Mouse (Mus musculus) gastrocnemius, postnatal 36 days (tissue): Measurements from ENCODE around the gene Iqgap2. TPM values are rescaled to one million over a fixed set of nuclear protein-coding genes. Genes with fewer than 3 reads are reported as not detected.

Experiments
- DNase-seq, 2 experiments: peaks; one replicate each; pipeline ENCODE4 v3.0.0; 2022
- intact Hi-C: fragments of 180-260 bp; cut with DNase I; formaldehyde crosslinking; loops from one replicate; pipeline ENCODE4 v1.15.1; 2025
- total RNA-seq, 2 experiments: library from RNA; stranded (reverse); gene quantifications; 2 replicates each; pipeline ENCODE4 v1.2.3; 2021

Iqgap2 gene
- total RNA-seq, 2 experiments from 2014 or later: 1.3 to 1.6 TPM

GRCm38 (mm10) chr13:95604288-95604687 is 287.4 kb downstream of the Iqgap2 start:
- no peak for DNase-seq
- intact Hi-C loops: no loop called here

- intact Hi-C loops: no loop called here
- DNase-seq: no peak
Observed at GRCm38 (mm10) chr13:95599833-95600359, 291.8 kb downstream of the Iqgap2 start.

GRCm38 (mm10) chr13:95598232-95598920 is 293.3 kb downstream of the Iqgap2 start:
- DNase-seq: no peak
- intact Hi-C loops: no loop called here

GRCm38 (mm10) chr13:95597578-95597977 is 294.1 kb downstream of the Iqgap2 start:
- DNase-seq: no peak
- intact Hi-C loops: no loop called here

GRCm38 (mm10) chr13:95596689-95597088 is 295.0 kb downstream of the Iqgap2 start:
- intact Hi-C loops: no loop called here
- no peak for DNase-seq

DNA sequence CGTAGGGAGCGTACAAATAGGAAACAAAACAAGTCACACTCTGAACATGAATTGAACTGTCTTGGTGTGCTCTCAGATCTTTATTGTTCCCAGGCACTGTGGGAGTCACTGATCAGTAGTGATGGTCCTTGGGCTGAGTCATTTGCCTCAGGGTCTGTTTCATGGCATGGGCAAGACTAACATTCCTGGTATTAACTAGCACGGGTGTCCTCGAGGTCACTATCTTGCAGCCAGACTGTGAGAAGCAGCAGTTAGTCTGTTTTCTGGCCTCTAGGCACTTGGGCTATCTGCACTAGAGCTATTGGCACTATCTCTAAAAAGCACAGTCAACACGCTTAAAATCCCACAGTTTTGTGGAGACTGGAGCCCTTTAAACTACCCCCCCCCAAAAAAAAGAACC is 295.8 kb downstream of the Iqgap2 start:
- no peak for DNase-seq
- intact Hi-C loops: no loop called here

DNA sequence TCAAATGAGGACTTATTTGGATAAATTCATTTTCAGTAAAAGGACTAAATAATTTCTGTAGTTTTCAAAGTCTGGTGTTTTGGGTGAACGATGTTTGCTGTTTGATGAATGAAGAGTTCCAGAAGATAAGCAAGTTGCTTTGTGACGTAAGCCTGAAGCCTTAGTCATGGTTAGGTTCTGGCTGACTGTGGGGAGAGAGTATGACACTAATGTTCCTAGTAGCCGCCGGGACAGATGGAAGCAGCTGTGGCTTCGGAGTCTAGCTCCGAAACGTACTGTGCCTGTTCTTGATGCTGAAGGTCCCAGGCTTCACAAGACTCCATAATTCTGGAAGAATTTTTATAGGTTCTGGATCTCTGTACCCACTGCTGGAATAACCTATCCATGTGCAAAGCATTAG is 296.3 kb downstream of the Iqgap2 start:
- no peak for DNase-seq
- intact Hi-C loops: no loop called here

GRCm38 (mm10) chr13:95592860-95593259 is 298.9 kb downstream of the Iqgap2 start:
- intact Hi-C loops: no loop called here
- no peak for DNase-seq

GRCm38 (mm10) chr13:95591606-95592005 is 300.1 kb downstream of the Iqgap2 start:
- DNase-seq: no peak
- intact Hi-C loops: no loop called here

DNA sequence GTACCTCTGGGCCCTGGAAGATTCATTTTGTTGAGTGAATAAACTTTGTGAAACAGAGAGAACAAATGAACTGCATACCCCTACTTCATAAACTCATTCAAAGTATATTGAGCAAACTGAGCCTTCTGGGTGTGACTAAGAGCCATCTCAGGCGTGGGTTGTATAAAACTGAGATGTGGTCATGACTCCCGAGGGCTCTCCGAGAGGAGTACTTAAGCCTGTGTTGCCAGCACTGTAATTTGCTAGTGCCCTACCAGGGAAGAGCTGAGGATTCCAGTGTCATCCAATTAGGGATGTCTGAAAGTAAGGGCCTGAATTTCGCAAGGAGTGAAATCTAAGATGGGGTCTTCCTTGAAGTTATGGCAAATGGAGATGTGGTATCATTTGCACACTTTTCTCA is 304.1 kb downstream of the Iqgap2 start:
- no peak for DNase-seq
- intact Hi-C loops: no loop called here

- DNase-seq: no peak
- intact Hi-C loops: no loop called here
Observed at GRCm38 (mm10) chr13:95584898-95585297, 306.8 kb downstream of the Iqgap2 start.

GRCm38 (mm10) chr13:95583237-95584189 is 308.2 kb downstream of the Iqgap2 start:
- intact Hi-C loops: no loop called here
- DNase-seq: no peak

- intact Hi-C loops: no loop called here
Observed at GRCm38 (mm10) chr13:95581850-95582249, 309.9 kb downstream of the Iqgap2 start.

DNA sequence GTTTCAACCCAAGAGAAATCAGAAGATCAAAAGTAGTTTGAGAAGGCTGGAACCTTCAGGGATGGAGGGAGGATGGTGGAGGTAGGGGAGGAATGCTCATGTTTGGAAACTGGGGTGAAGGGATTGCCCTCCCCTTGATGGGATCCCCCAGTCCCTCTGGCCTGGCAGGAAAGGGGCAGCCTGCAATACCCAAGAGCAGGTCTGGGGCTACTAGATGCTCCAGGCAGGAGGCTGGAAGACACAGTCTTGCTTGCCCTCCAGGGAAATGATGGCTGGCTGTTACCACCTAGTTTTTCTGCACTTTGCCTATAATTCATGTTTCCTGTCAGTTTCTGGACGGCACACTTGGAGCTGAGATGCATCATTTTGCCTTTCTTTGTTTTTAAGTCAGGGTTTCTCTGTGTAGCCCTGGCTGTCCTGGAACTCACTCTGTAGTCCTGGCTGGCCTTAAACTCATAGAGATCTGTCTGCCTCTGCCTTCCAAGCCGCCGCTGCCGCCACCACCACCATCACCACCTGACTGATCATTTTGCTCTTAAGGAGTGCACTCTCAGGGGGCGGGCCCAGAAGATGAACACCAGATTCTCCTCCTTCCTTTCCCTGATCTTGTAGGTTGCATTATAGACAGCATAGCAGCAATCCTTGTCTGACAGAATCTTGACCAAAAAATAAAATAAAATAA is 313.6 kb downstream of the Iqgap2 start:
- DNase-seq: no peak
- intact Hi-C loops: no loop called here

More at GRCm38 (mm10) chr13:95581850-95582249, 309.9 kb downstream of the Iqgap2 start:
- no peak for DNase-seq

Other genes starting within 250 kb of the Iqgap2 start
- gene F2rl2, start 195.1 kb downstream of the Iqgap2 start, total RNA-seq: not detected
- gene Gm20075, start 189.5 kb upstream of the Iqgap2 start, total RNA-seq: 10 to 100 TPM in 1 of 2 experiments, 1 to 10 TPM in 1; 8.1 to 10.6 TPM
- not detected for gene Gm17190, start 190.1 kb upstream of the Iqgap2 start, total RNA-seq
- gene Sv2c, start 240.7 kb upstream of the Iqgap2 start, total RNA-seq: under 1 TPM; 0.18 to 0.32 TPM